Mouse (Mus musculus) lung, embryonic 15.5 days (tissue): ENCODE data around the gene Acox2. TPM values are rescaled to one million over a fixed set of nuclear protein-coding genes. Genes with fewer than 3 reads are reported as not detected.

Source experiments
- polyA plus RNA-seq: library from polyadenylated mRNA; unstranded; fragments of >200 nt; fragmentation: Nextera tagmentation; extraction: Ambion mirVana; gene quantifications from 2 replicates; pipeline ENCODE4 v1.2.1, GENCODE M21; 2015

The Acox2 gene
- polyA plus RNA-seq, 1 experiment from 2014 or later = 0.97 TPM

Other genes starting within 250 kb of the Acox2 start
- gene Rpp14, start 179.0 kb downstream of the Acox2 start, polyA plus RNA-seq = 44.8 and 50.6 TPM in 2 replicates
- gene Pxk, start 161.1 kb downstream of the Acox2 start, polyA plus RNA-seq = 33.8 and 37.4 TPM in 2 replicates
- 182 and 183 TPM in 2 replicates for gene Pdhb, start 86.3 kb downstream of the Acox2 start, polyA plus RNA-seq
- gene Kctd6, start 45.2 kb downstream of the Acox2 start, polyA plus RNA-seq = 15.7 and 16.6 TPM in 2 replicates
- gene Fam107a, start 58.7 kb upstream of the Acox2 start, polyA plus RNA-seq = 0.54 and 0.59 TPM in 2 replicates
- gene Oit1, start 119.4 kb upstream of the Acox2 start, polyA plus RNA-seq = 2.1 and 2.9 TPM in 2 replicates